Mouse (Mus musculus) cerebellum, adult 2 months (tissue): ENCODE data around the gene Rfc2.

Experiments
- CTCF ChIP-seq: fragments of 200-500 bp; IDR thresholded peaks from 2 replicates; pipeline ENCODE4 v1.5.1; 2011; ENCODE audit warnings: low read depth, mild to moderate bottlenecking, control low read depth, low read length, moderate library complexity, borderline replicate concordance; ENCODE audit not compliant: insufficient read depth
- POLR2A ChIP-seq: fragments of 200-500 bp; IDR thresholded peaks from 2 replicates; pipeline ENCODE4 v1.6.1; 2011; ENCODE audit warnings: low read length, control low read depth, borderline replicate concordance; ENCODE audit not compliant: insufficient read depth

DNA sequence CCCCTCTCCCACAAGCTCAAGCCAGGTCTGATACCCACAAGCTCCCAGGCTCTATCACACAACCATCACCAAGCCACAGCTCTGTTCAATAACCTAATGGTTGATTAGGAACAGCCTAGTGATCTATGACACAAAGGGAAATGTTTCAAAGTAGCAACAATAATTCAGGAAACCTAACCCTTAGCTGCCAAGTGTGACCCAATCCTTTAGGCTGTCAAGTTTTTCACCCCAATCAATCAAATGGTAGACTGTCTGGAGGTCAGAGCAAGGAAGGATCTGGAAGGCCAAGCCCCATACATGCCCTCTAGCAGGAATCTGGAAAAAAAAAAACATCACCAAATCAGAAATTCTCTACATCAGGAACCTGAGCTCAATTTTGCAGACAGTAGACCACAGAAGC, 49.7 kb downstream of the Rfc2 start:
- TF ChIP-seq CTCF (no peak), POLR2A (no peak)
